Mouse (Mus musculus) gastrocnemius, postnatal 36 days (tissue): ENCODE measurements around the gene Gm21304. TPM values are rescaled to one million over a fixed set of nuclear protein-coding genes. Genes with fewer than 3 reads are reported as not detected.
"Not testable (repeated sequence)": the region's sequence is repeated elsewhere in the genome, so short reads cannot be mapped to it uniquely, and the experiment has no call there.

Experiments
- DNase-seq, 2 experiments: peaks; one replicate each; pipeline ENCODE4 v3.0.0; 2022
- intact Hi-C: fragments of 180-260 bp; cut with DNase I; formaldehyde crosslinking; loops from one replicate; pipeline ENCODE4 v1.15.1; 2025
- long read RNA-seq, 2 experiments: library from polyadenylated mRNA; stranded (forward); transcript quantifications; one replicate each; pipeline ENCODE4 v2.0.0; 2021
- total RNA-seq, 2 experiments: library from RNA; stranded (reverse); gene quantifications; 2 replicates each; pipeline ENCODE4 v1.2.3; 2021

Gm21304 gene
- not detected for total RNA-seq
- long read RNA-seq, experiment 1: 0 reads
- long read RNA-seq, experiment 2: 0 reads

GRCm38 (mm10) chr10:104168215-104168614 lies at the start of gene Gm21304:
Gm21304 (plus strand) TSS chr10:104168515.
- DNase-seq, intact Hi-C loops: not testable (repeated sequence)

GRCm38 (mm10) chr10:104142687-104143086 lies 25.6 kb upstream of the Gm21304 start, which contains the start of gene Gm21293:
Gm21293 (plus strand) TSS chr10:104142987.
- DNase-seq, intact Hi-C loops: not testable (repeated sequence)

- DNase-seq, intact Hi-C loops: not testable (repeated sequence)
These were observed 17.1 kb upstream of the Gm21304 start, which contains the start of gene Gm6763 for GRCm38 (mm10) chr10:104151197-104151596. Gm6763 (plus strand) TSS chr10:104151497.

- intact Hi-C loops, DNase-seq: not testable (repeated sequence)
These were observed 8.6 kb upstream of the Gm21304 start, which contains the start of gene Gm8764 for GRCm38 (mm10) chr10:104159706-104160105. Gm8764 (plus strand) TSS chr10:104160006.

- DNase-seq, intact Hi-C loops: not testable (repeated sequence)
These were observed 8.4 kb downstream of the Gm21304 start, which contains the start of gene Gm21312 for GRCm38 (mm10) chr10:104176724-104177123. Gm21312 (plus strand) TSS chr10:104177024.

GRCm38 (mm10) chr10:104185233-104185632 lies 16.9 kb downstream of the Gm21304 start, which contains the start of gene Gm20765:
Gm20765 (plus strand) TSS chr10:104185533.
- intact Hi-C loops, DNase-seq: not testable (repeated sequence)

GRCm38 (mm10) chr10:104193742-104194141 lies 25.4 kb downstream of the Gm21304 start, which contains the start of gene Gm4340:
Gm4340 (plus strand) TSS chr10:104194042.
- intact Hi-C loops, DNase-seq: not testable (repeated sequence)

GRCm38 (mm10) chr10:104209655-104210054 lies 41.3 kb downstream of the Gm21304 start:
- intact Hi-C loops: no loop called here

GRCm38 (mm10) chr10:104210268-104210990 lies 42.1 kb downstream of the Gm21304 start:
- no peak for DNase-seq
- intact Hi-C loops: no loop called here

More at GRCm38 (mm10) chr10:104209655-104210054, 41.3 kb downstream of the Gm21304 start:
- no peak for DNase-seq

- no peak for DNase-seq
- intact Hi-C loops: no loop called here
These were observed 46.2 kb downstream of the Gm21304 start for GRCm38 (mm10) chr10:104214527-104214926.

Other genes with a start within 250 kb of the Gm21304 start
- gene Gm21293, start 25.5 kb upstream of the Gm21304 start, total RNA-seq: not detected
- gene Gm6763, start 17.0 kb upstream of the Gm21304 start, total RNA-seq: not detected
- not detected for gene Gm8764, start 8.5 kb upstream of the Gm21304 start, total RNA-seq
- not detected for gene Gm21312, start 8.5 kb downstream of the Gm21304 start, total RNA-seq
- not detected for gene Gm20765, start 17.0 kb downstream of the Gm21304 start, total RNA-seq
- gene Gm4340, start 25.5 kb downstream of the Gm21304 start, total RNA-seq: not detected